Mouse (Mus musculus): Measurements from ENCODE around the gene Arrdc3. TPM values are rescaled to one million over a fixed set of nuclear protein-coding genes. Genes with fewer than 3 reads are reported as not detected.

The Arrdc3 gene
- 55.7 and 58.3 TPM in 2 replicates for polyA plus RNA-seq (2015; fragmentation: Nextera tagmentation; extraction: Ambion mirVana)

GRCm38 (mm10) chr13:80883190-80883589, at the start of gene Arrdc3:
TSS of gene Arrdc3 (plus strand) at chr13:80883384.
- Histone ChIP-seq H3K9ac (peak within 1 kb of the TSS; percentile 100), H3K4me1 (peaks cover 19% of the 10 kb centered on the region)
- WGBS, result 0% methylated on average over 26 of the region's 31 CpGs

GRCm38 (mm10) chr13:80862215-80862614, 21.0 kb upstream of the Arrdc3 start:
- H3K36me3 ChIP-seq (ENCODE audit: poor library complexity, severe bottlenecking), result no peaks in the 10 kb centered on the region
- H3K27me3 ChIP-seq, result no peaks in the 10 kb centered on the region
- no peak overlapping the region for H3K27ac ChIP-seq
- H3K4me3 ChIP-seq, result no peak overlapping the region
- no peaks in the 10 kb centered on the region for H3K9me3 ChIP-seq (replicated peaks)
- peak; percentile 88 for ATAC-seq
- WGBS, result 16% methylated on average over 5 of the region's 5 CpGs
- H3K4me2 ChIP-seq, result no peak overlapping the region
- no peaks in the 10 kb centered on the region for H3K4me1 ChIP-seq
- H3K9ac ChIP-seq, result no peak overlapping the region

More at GRCm38 (mm10) chr13:80883190-80883589, at the start of gene Arrdc3:
- H3K27me3 ChIP-seq, result no peaks in the 10 kb centered on the region
- H3K4me3 ChIP-seq, result peak within 1 kb of the TSS; percentile 89
- peak; percentile 57 for ATAC-seq
- peaks cover 7% of the 10 kb centered on the region for H3K36me3 ChIP-seq (ENCODE audit: poor library complexity, severe bottlenecking)
- H3K4me2 ChIP-seq, result peak within 1 kb of the TSS; percentile 60
- no peaks in the 10 kb centered on the region for H3K9me3 ChIP-seq (replicated peaks)
- H3K27ac ChIP-seq, result peak within 1 kb of the TSS; percentile 100

GRCm38 (mm10) chr13:80864195-80864594, 19.0 kb upstream of the Arrdc3 start:
- no peak for ATAC-seq
- no peaks in the 10 kb centered on the region for H3K36me3 ChIP-seq (ENCODE audit: poor library complexity, severe bottlenecking)
- no peak overlapping the region for H3K9ac ChIP-seq
- no peaks in the 10 kb centered on the region for H3K9me3 ChIP-seq (replicated peaks)
- no peak overlapping the region for H3K27ac ChIP-seq
- H3K4me1 ChIP-seq, result no peaks in the 10 kb centered on the region
- no peak overlapping the region for H3K4me3 ChIP-seq
- no peaks in the 10 kb centered on the region for H3K27me3 ChIP-seq
- no peak overlapping the region for H3K4me2 ChIP-seq
- WGBS, result 90% methylated on average over 3 of the region's 3 CpGs

GRCm38 (mm10) chr13:80875126-80875525, 8.1 kb upstream of the Arrdc3 start:
- no peaks in the 10 kb centered on the region for H3K36me3 ChIP-seq (ENCODE audit: poor library complexity, severe bottlenecking)
- no peak for ATAC-seq

GRCm38 (mm10) chr13:80880756-80881155, 2.4 kb upstream of the Arrdc3 start:
- no peak for ATAC-seq
- H3K27ac ChIP-seq, result no peak overlapping the region
- 0 out of 2 replicates have a peak, but pooled peaks cover 6% of the 10 kb centered on the region for H3K4me1 ChIP-seq
- WGBS, result 84% methylated on average over 4 of the region's 4 CpGs
- no peaks in the 10 kb centered on the region for H3K36me3 ChIP-seq (ENCODE audit: poor library complexity, severe bottlenecking)
- H3K9ac ChIP-seq, result no peak overlapping the region
- H3K9me3 ChIP-seq (replicated peaks), result no peaks in the 10 kb centered on the region
- H3K27me3 ChIP-seq, result no peaks in the 10 kb centered on the region
- no peak overlapping the region for H3K4me3 ChIP-seq
- no peak overlapping the region for H3K4me2 ChIP-seq

More at GRCm38 (mm10) chr13:80875126-80875525, 8.1 kb upstream of the Arrdc3 start:
- Histone ChIP-seq H3K27me3 (no peaks in the 10 kb centered on the region), H3K4me1 (no peaks in the 10 kb centered on the region), H3K27ac (no peak overlapping the region), H3K9me3 (replicated peaks) (no peaks in the 10 kb centered on the region), H3K9ac (no peak overlapping the region), H3K4me2 (no peak overlapping the region), H3K4me3 (no peak overlapping the region)
- WGBS, result 90% methylated on average over 5 of the region's 5 CpGs

- no peak overlapping the region for H3K4me3 ChIP-seq
- no peaks in the 10 kb centered on the region for H3K36me3 ChIP-seq (ENCODE audit: poor library complexity, severe bottlenecking)
- H3K9me3 ChIP-seq (replicated peaks), result no peaks in the 10 kb centered on the region
- H3K27ac ChIP-seq, result peak overlapping the region; percentile 100
- peaks cover 8% of the 10 kb centered on the region for H3K4me1 ChIP-seq
- no peaks in the 10 kb centered on the region for H3K27me3 ChIP-seq
- ATAC-seq, result no peak
- H3K4me2 ChIP-seq, result peak overlapping the region; percentile 60; the same call in 1 of the 2 replicates
- no peak overlapping the region; the same call in 1 of the 2 replicates for H3K9ac ChIP-seq
- WGBS, result 24% methylated on average over 6 of the region's 6 CpGs
Measured at GRCm38 (mm10) chr13:80881722-80882500, 1.3 kb upstream of the Arrdc3 start.

GRCm38 (mm10) chr13:80882716-80883135, 458 bp upstream of the Arrdc3 start:
- Histone ChIP-seq H3K36me3 (ENCODE audit: poor library complexity, severe bottlenecking) (peaks cover 2% of the 10 kb centered on the region), H3K9ac (peak overlapping the region; percentile 100), H3K4me2 (peak overlapping the region; percentile 60), H3K4me1 (peaks cover 14% of the 10 kb centered on the region), H3K9me3 (replicated peaks) (no peaks in the 10 kb centered on the region), H3K27ac (peak overlapping the region; percentile 100), H3K4me3 (peak overlapping the region; percentile 89), H3K27me3 (no peaks in the 10 kb centered on the region)
- ATAC-seq, result peak; percentile 41
- under 1% methylated on average over 15 of the region's 23 CpGs for WGBS

GRCm38 (mm10) chr13:80883649-80884376, 629 bp downstream of the Arrdc3 start:
- Histone ChIP-seq H3K27ac (peak overlapping the region; percentile 100), H3K9me3 (replicated peaks) (no peaks in the 10 kb centered on the region), H3K4me1 (peaks cover 19% of the 10 kb centered on the region), H3K4me2 (peak overlapping the region; percentile 60), H3K4me3 (peak overlapping the region; percentile 89), H3K27me3 (no peaks in the 10 kb centered on the region), H3K36me3 (ENCODE audit: poor library complexity, severe bottlenecking) (peaks cover 10% of the 10 kb centered on the region), H3K9ac (peak overlapping the region; percentile 100)
- under 1% methylated on average over 23 of the region's 23 CpGs for WGBS
- ATAC-seq, result no peak

- peaks cover 19% of the 10 kb centered on the region for H3K4me1 ChIP-seq
- peak; percentile 22 for ATAC-seq
- H3K27ac ChIP-seq, result peak overlapping the region; percentile 100
- no peaks in the 10 kb centered on the region for H3K9me3 ChIP-seq (replicated peaks)
- H3K27me3 ChIP-seq, result no peaks in the 10 kb centered on the region
- peak overlapping the region; percentile 100 for H3K9ac ChIP-seq
- H3K4me2 ChIP-seq, result peak overlapping the region; percentile 60
- peaks cover 12% of the 10 kb centered on the region for H3K36me3 ChIP-seq (ENCODE audit: poor library complexity, severe bottlenecking)
- peak overlapping the region; percentile 89 for H3K4me3 ChIP-seq
- WGBS, result under 1% methylated on average over 15 of the region's 15 CpGs
Measured at GRCm38 (mm10) chr13:80884377-80884983, 1.3 kb downstream of the Arrdc3 start.

GRCm38 (mm10) chr13:80885103-80885833, 2.1 kb downstream of the Arrdc3 start:
- peak overlapping the region; percentile 100 for H3K27ac ChIP-seq
- under 1% methylated on average over 47 of the region's 47 CpGs for WGBS
- peaks cover 19% of the 10 kb centered on the region for H3K4me1 ChIP-seq
- H3K9ac ChIP-seq, result peak overlapping the region; percentile 100
- peak overlapping the region; percentile 60 for H3K4me2 ChIP-seq
- no peaks in the 10 kb centered on the region for H3K9me3 ChIP-seq (replicated peaks)
- peak overlapping the region; percentile 89 for H3K4me3 ChIP-seq
- peaks cover 17% of the 10 kb centered on the region for H3K36me3 ChIP-seq (ENCODE audit: poor library complexity, severe bottlenecking)
- peak; percentile 90 for ATAC-seq
- no peaks in the 10 kb centered on the region for H3K27me3 ChIP-seq
